Mouse (Mus musculus): ENCODE data around the gene Snx10. TPM values are rescaled to one million over a fixed set of nuclear protein-coding genes. Genes with fewer than 3 reads are reported as not detected.
"Not testable (repeated sequence)": the region's sequence is repeated elsewhere in the genome, so short reads cannot be mapped to it uniquely, and the experiment has no call there.

Snx10 gene
- polyA plus RNA-seq (2014; fragmentation: Nextera tagmentation; extraction: Ambion mirVana) = 54.7 and 55.2 TPM in 2 replicates

DNA sequence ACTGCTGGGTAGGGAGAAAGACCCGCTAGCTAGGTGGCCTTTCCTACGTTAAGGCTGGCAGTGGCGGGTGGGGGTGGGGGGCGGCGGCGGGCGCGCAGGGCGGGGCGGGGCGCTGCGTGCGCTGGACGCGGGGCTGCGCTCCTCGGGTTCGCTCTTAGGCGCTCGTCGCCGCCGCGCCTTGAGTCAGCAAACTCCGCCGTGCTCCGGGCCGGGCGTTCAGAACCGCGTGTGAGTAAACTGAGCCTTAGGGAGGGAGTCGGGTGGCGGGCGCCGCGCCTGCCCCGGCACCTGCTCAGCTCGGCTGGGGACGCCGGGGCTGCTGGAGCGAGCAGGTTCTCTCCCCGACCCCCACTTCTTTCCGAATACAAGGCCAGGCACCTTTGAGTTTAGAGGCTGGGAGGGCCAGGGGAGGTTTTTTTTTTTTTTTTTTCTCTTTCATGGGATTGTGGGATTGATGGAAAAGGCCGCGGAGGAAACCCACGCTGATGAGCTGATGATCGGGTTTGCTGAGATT, at the start of gene Snx10:
TSS of gene Snx10 (plus strand) at position 95 of the 514 bp plus-strand sequence.
- Histone ChIP-seq H3K27ac (replicated peaks; ENCODE audit: low read depth, low read length) (peak within 1 kb of the TSS; percentile 77), H3K4me1 (ENCODE audit: control insufficient read depth, insufficient read depth, low read length) (peaks cover 12% of the 10 kb centered on the region; the same call in 1 of the 2 replicates), H3K4me3 (replicated peaks; ENCODE audit: low read depth, low read length) (peak within 1 kb of the TSS; percentile 72), H3K36me3 (ENCODE audit: control insufficient read depth, insufficient read depth, low read length) (no peaks in the 10 kb centered on the region), H3K27me3 (ENCODE audit: control insufficient read depth, insufficient read depth, low read length) (no peaks in the 10 kb centered on the region), H3K9me3 (ENCODE audit: control insufficient read depth, low read length) (no peaks in the 10 kb centered on the region), H3K4me2 (ENCODE audit: low read length) (peak within 1 kb of the TSS; percentile 70), H3K9ac (replicated peaks; ENCODE audit: low read length) (peak within 1 kb of the TSS; percentile 71)
- ATAC-seq (ENCODE audit: low FRiP score, low TSS enrichment) (peak; percentile 67), DNase-seq (peak; percentile 83)
- WGBS = under 1% methylated on average over 47 of the region's 47 CpGs

DNA sequence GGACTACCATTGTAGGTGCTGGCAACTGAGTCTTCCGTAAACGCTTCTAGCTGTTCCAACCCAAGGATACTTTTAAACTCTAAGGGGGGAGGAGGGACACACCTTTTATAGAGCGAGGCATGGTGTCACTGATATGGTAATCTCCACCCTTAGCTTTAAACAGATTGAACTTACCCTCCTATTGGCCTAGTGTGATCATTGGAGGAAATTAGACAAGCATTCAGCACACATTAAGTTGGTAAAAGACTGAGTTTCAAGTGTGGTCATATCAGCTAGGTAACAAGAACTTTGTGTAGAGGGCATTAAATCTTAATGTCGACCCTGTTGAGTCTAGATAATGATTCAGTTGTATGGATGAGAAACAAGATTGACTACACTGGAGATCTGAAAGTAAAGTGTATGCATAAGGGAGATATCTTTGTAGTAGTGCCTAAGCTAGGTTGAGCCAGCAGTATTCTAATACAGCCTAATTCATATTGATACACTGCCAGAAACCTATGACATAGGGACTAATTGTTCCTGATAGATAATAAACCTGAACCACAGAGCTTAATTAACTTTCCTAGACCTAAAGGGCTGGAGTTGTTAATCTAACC, 44.5 kb upstream of the Snx10 start:
- no peaks in the 10 kb centered on the region for H3K4me1 ChIP-seq (ENCODE audit: control insufficient read depth, insufficient read depth, low read length)
- DNase-seq = no peak
- no peaks in the 10 kb centered on the region for H3K9me3 ChIP-seq (ENCODE audit: control insufficient read depth, low read length)
- H3K36me3 ChIP-seq (ENCODE audit: control insufficient read depth, insufficient read depth, low read length) = peaks cover 74% of the 10 kb centered on the region
- ATAC-seq (ENCODE audit: low FRiP score, low TSS enrichment) = no peak
- H3K4me3 ChIP-seq (replicated peaks; ENCODE audit: low read depth, low read length) = no peak overlapping the region
- H3K27me3 ChIP-seq (ENCODE audit: control insufficient read depth, insufficient read depth, low read length) = no peaks in the 10 kb centered on the region
- no peak overlapping the region for H3K9ac ChIP-seq (replicated peaks; ENCODE audit: low read length)
- no peak overlapping the region for H3K4me2 ChIP-seq (ENCODE audit: low read length)
- 96% methylated on average over 4 of the region's 4 CpGs for WGBS
- no peak overlapping the region for H3K27ac ChIP-seq (replicated peaks; ENCODE audit: low read depth, low read length)

DNA sequence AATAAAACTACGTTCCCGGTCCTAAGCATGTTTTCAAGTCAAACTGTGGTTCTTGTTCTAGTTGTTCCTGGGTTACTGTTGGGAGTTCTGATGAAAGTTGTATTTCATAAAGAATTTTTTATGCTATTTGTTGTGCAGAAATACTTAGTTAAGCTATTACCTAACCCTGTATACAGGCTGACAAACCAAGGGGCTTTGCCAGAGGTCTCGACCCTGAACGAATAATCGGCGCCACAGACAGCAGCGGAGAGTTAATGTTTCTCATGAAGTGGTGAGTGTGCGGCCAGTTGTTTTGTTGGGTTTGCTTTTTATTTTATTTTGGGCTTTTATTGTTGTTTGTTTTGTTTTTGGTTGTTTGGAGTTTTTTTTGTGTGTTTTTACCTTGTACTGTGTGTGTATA, 42.2 kb upstream of the Snx10 start:
- Histone ChIP-seq H3K27ac (replicated peaks; ENCODE audit: low read depth, low read length) (no peak overlapping the region), H3K4me1 (ENCODE audit: control insufficient read depth, insufficient read depth, low read length) (no peaks in the 10 kb centered on the region), H3K36me3 (ENCODE audit: control insufficient read depth, insufficient read depth, low read length) (peaks cover 62% of the 10 kb centered on the region), H3K9ac (replicated peaks; ENCODE audit: low read length) (no peak overlapping the region), H3K4me3 (replicated peaks; ENCODE audit: low read depth, low read length) (no peak overlapping the region), H3K9me3 (ENCODE audit: control insufficient read depth, low read length) (no peaks in the 10 kb centered on the region), H3K4me2 (ENCODE audit: low read length) (no peak overlapping the region), H3K27me3 (ENCODE audit: control insufficient read depth, insufficient read depth, low read length) (no peaks in the 10 kb centered on the region)
- 95% methylated on average over 8 of the region's 8 CpGs for WGBS
- ATAC-seq (ENCODE audit: low FRiP score, low TSS enrichment) (no peak), DNase-seq (no peak)

DNA sequence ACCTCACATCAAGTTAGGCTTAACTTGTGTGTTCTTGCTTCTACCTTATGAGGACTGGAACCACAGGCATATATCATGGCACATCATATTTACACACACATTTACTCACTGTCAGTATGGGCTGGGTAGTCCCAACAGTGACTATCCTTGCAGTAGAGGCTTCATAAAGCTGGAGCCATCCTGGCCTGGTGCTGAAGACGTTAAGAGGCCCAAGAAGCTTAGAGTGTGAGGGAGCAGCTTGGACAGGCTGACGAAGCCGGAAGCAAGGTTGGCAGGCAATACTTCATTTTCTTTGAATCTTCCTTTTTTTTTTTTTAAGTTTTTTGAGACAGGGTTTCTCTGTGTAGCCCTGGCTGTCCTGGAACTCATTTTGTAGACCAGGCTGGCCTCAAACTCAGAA, 39.8 kb upstream of the Snx10 start:
- H3K4me1 ChIP-seq (ENCODE audit: control insufficient read depth, insufficient read depth, low read length) = no peaks in the 10 kb centered on the region
- H3K27me3 ChIP-seq (ENCODE audit: control insufficient read depth, insufficient read depth, low read length) = no peaks in the 10 kb centered on the region
- WGBS = 95% methylated on average over 3 of the region's 3 CpGs
- H3K9ac ChIP-seq (replicated peaks; ENCODE audit: low read length) = no peak overlapping the region
- H3K9me3 ChIP-seq (ENCODE audit: control insufficient read depth, low read length) = no peaks in the 10 kb centered on the region
- H3K27ac ChIP-seq (replicated peaks; ENCODE audit: low read depth, low read length) = no peak overlapping the region
- peaks cover 46% of the 10 kb centered on the region for H3K36me3 ChIP-seq (ENCODE audit: control insufficient read depth, insufficient read depth, low read length)
- no peak overlapping the region for H3K4me3 ChIP-seq (replicated peaks; ENCODE audit: low read depth, low read length)
- DNase-seq (no peak), ATAC-seq (ENCODE audit: low FRiP score, low TSS enrichment) (no peak)
- H3K4me2 ChIP-seq (ENCODE audit: low read length) = no peak overlapping the region

DNA sequence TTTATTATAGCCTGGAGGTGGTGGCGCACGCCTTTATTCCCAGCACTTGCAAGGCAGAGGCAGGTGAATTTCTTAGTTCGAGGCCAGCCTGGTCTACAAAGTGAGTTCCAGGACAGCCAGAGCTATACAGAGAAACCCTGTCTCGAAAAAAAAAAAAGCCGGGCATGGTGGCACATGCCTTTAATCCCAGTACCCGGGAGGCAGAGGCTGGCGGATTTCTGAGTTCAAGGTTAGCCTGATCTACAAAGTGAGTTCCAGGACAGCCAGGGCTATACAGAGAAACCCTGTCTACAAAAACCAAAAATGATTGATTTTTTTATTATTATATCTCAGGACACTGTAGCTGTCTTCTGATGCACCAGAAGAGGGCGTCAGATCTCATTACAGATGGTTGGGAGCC, 39.1 kb upstream of the Snx10 start:
- DNase-seq; H3K4me3 ChIP-seq (replicated peaks; ENCODE audit: low read depth, low read length); H3K4me1 ChIP-seq (ENCODE audit: control insufficient read depth, insufficient read depth, low read length); H3K4me2 ChIP-seq (ENCODE audit: low read length); H3K9me3 ChIP-seq (ENCODE audit: control insufficient read depth, low read length); H3K27ac ChIP-seq (replicated peaks; ENCODE audit: low read depth, low read length); ATAC-seq (ENCODE audit: low FRiP score, low TSS enrichment); H3K9ac ChIP-seq (replicated peaks; ENCODE audit: low read length); H3K27me3 ChIP-seq (ENCODE audit: control insufficient read depth, insufficient read depth, low read length): not testable (repeated sequence)
- WGBS = 92% methylated on average over 8 of the region's 8 CpGs
- peaks cover 39% of the 10 kb centered on the region for H3K36me3 ChIP-seq (ENCODE audit: control insufficient read depth, insufficient read depth, low read length)

DNA sequence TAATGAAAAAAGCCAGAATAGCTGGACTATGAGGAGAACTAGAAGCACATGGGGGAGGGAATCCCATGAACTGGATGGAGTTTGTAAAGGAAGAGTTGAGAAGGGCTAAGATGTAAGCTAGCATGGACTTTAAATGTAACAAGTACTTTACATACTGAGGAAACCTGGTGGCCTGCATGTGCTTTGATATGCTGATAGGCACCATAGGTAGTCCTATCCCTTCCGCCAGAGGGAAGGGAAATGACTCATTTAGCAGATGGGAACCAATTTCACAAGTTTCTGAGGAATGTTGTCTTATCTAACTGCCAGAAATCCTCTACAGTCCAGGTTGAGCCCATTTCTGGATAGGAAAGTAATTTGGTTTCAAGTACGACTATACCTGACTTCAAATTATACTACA, 38.1 kb upstream of the Snx10 start:
- WGBS = 74% methylated on average over 2 of the region's 2 CpGs

DNA sequence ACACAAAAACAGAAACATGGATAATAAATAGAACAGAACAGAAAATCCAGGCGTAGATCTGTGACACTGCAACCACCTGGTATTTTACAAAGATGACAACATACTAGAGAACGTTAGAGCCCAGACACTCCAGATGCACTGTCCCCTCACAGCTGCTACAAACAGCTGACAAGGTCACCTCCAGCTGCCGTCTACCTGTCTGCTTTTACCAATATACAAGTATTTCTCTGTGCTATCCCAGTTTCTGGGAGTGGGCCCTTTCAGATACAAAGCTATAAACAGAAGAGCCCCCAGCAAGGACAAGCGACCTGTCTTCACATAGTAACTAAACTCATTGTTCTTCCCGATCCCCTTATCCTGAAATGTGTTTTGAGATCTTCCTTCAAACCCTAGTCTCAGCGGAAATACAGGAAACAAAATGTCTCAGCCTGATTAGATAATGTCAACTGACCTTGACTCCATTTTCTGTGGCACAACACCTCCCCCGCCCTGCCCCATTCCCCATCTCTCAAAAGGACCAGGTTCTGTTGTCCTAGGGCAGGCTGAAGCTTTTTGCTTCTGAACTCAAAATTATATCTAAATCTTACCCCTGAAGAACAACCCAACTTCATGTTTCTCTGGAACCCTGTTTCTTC, 37.5 kb upstream of the Snx10 start:
- no peak overlapping the region for H3K4me2 ChIP-seq (ENCODE audit: low read length)
- H3K27me3 ChIP-seq (ENCODE audit: control insufficient read depth, insufficient read depth, low read length) = no peaks in the 10 kb centered on the region
- WGBS = 79% methylated on average over 7 of the region's 7 CpGs
- peaks cover 22% of the 10 kb centered on the region for H3K36me3 ChIP-seq (ENCODE audit: control insufficient read depth, insufficient read depth, low read length)
- no peaks in the 10 kb centered on the region for H3K4me1 ChIP-seq (ENCODE audit: control insufficient read depth, insufficient read depth, low read length)
- DNase-seq = no peak
- H3K27ac ChIP-seq (replicated peaks; ENCODE audit: low read depth, low read length) = no peak overlapping the region
- ATAC-seq (ENCODE audit: low FRiP score, low TSS enrichment) = no peak
- no peak overlapping the region for H3K4me3 ChIP-seq (replicated peaks; ENCODE audit: low read depth, low read length)
- no peak overlapping the region for H3K9ac ChIP-seq (replicated peaks; ENCODE audit: low read length)
- no peaks in the 10 kb centered on the region for H3K9me3 ChIP-seq (ENCODE audit: control insufficient read depth, low read length)

More for the DNA sequence above, 38.1 kb upstream of the Snx10 start:
- ATAC-seq (ENCODE audit: low FRiP score, low TSS enrichment) (no peak), DNase-seq (no peak)
- Histone ChIP-seq H3K36me3 (ENCODE audit: control insufficient read depth, insufficient read depth, low read length) (peaks cover 28% of the 10 kb centered on the region), H3K4me2 (ENCODE audit: low read length) (no peak overlapping the region), H3K27ac (replicated peaks; ENCODE audit: low read depth, low read length) (no peak overlapping the region), H3K9ac (replicated peaks; ENCODE audit: low read length) (no peak overlapping the region), H3K27me3 (ENCODE audit: control insufficient read depth, insufficient read depth, low read length) (no peaks in the 10 kb centered on the region), H3K4me1 (ENCODE audit: control insufficient read depth, insufficient read depth, low read length) (no peaks in the 10 kb centered on the region), H3K4me3 (replicated peaks; ENCODE audit: low read depth, low read length) (no peak overlapping the region), H3K9me3 (ENCODE audit: control insufficient read depth, low read length) (no peaks in the 10 kb centered on the region)

DNA sequence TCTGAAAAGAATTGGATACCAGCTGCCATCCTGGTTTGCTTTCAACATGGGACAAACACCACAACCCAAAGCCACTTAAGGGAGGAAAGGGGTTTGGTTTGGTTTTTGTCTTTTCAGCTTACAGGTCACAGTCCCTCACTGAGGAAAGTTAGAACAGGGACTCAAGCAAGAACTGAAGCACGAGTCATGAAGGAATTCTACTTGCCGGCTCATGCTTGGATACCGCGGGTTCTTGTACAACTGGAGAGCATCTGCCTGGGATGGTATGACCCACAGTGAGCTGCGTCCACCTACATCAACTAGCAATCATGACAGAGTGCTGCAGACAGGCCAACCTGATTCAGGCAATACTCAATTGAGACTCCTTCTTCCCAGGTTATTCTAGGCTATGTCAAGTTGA, 37.0 kb upstream of the Snx10 start:
- H3K9ac ChIP-seq (replicated peaks; ENCODE audit: low read length) = no peak overlapping the region
- 93% methylated on average over 5 of the region's 5 CpGs for WGBS
- H3K4me2 ChIP-seq (ENCODE audit: low read length) = no peak overlapping the region
- no peak for ATAC-seq (ENCODE audit: low FRiP score, low TSS enrichment)
- DNase-seq = no peak
- H3K4me1 ChIP-seq (ENCODE audit: control insufficient read depth, insufficient read depth, low read length) = no peaks in the 10 kb centered on the region
- H3K27me3 ChIP-seq (ENCODE audit: control insufficient read depth, insufficient read depth, low read length) = no peaks in the 10 kb centered on the region
- H3K4me3 ChIP-seq (replicated peaks; ENCODE audit: low read depth, low read length) = no peak overlapping the region
- peaks cover 17% of the 10 kb centered on the region for H3K36me3 ChIP-seq (ENCODE audit: control insufficient read depth, insufficient read depth, low read length)
- H3K27ac ChIP-seq (replicated peaks; ENCODE audit: low read depth, low read length) = no peak overlapping the region
- H3K9me3 ChIP-seq (ENCODE audit: control insufficient read depth, low read length) = no peaks in the 10 kb centered on the region

DNA sequence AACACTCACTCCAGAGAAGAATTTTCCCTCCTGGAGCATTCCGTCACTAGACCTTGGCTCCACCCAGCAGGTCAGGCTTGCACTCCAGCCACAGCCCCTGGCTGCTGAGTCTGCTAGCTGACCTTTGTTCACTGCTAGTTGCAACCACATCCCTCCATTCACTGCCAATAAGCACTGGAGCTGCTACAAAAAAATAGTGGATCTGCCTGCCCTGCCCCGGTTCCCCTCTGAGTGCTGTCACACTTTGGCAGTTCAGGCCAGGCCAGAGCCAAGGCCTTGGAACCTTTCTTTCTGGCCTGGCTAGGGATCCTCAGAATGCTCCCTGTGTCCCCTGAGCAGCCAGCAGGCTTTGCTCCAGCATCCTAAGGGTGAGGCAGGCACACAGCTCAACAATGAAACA, 33.9 kb upstream of the Snx10 start:
- no peak overlapping the region for H3K4me2 ChIP-seq (ENCODE audit: low read length)
- H3K9me3 ChIP-seq (ENCODE audit: control insufficient read depth, low read length) = no peaks in the 10 kb centered on the region
- H3K4me3 ChIP-seq (replicated peaks; ENCODE audit: low read depth, low read length) = no peak overlapping the region
- ATAC-seq (ENCODE audit: low FRiP score, low TSS enrichment) = no peak
- H3K36me3 ChIP-seq (ENCODE audit: control insufficient read depth, insufficient read depth, low read length) = no peaks in the 10 kb centered on the region
- WGBS = 73% methylated on average over 2 of the region's 2 CpGs
- no peak overlapping the region for H3K9ac ChIP-seq (replicated peaks; ENCODE audit: low read length)
- no peak overlapping the region for H3K27ac ChIP-seq (replicated peaks; ENCODE audit: low read depth, low read length)
- no peaks in the 10 kb centered on the region for H3K27me3 ChIP-seq (ENCODE audit: control insufficient read depth, insufficient read depth, low read length)
- DNase-seq = no peak
- no peaks in the 10 kb centered on the region for H3K4me1 ChIP-seq (ENCODE audit: control insufficient read depth, insufficient read depth, low read length)
